Mouse (Mus musculus): ENCODE data around the gene 9130213A22Rik.

9130213A22Rik gene

DNA sequence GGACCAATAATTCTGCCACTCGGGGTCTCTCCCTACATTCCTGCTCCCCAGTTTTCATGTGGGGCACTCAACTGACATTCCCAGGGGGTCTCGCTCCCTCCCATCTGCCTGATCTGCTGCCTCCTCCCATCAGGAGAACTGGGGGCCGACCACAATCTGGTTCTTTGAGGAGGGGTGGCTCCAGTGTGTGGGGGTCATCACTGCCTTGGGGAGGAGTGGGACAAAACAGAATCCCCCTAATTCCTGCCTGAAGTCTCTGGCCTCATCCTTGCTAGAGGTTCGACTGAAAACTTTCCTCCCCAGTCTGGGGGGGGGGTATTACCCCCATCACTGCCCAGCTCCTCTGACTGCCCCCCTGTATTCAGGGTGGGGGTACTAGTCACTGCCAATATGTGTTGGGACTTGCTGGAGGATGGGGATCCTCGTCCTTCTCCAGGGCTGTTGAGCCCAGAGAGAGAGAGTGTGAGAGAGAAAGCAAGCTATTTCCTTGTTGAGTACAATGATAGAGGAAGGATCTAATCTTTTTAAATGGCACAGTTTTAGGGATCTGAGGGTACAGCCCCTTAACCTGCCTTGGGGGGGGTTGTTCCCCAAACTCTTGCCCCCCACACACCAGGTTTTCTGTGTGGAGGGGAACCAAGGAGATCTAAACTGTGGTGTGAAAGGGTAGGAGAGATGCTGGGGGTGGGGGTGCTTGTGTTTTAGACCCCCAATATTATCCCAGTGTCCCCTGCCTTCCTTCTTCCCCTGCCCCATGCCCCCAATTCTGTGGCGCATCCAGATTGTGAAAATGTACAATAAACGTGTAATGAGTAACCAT lies 30.6 kb downstream of the 9130213A22Rik start:
- no peak for DNase-seq

DNA sequence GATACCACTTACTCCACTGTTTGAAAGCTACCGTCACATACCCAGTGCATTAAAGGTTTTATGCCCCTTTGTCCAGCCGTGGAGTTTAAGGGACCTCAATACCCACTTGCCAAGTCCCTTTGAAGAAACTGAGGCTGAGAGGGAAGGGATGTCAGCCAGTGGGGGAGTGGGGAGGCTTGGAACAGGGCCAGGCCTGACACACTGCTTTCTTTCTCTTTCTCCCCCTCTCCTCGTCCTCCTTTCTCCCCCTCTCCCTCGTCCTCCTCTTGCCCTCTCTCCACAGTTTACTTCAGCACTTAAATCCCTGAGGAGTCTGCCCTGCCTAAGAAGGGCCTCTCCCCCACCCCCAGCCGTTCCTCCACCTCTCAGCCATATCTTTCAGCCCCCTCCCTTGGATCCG lies 32.0 kb downstream of the 9130213A22Rik start:
- no peak for DNase-seq

DNA sequence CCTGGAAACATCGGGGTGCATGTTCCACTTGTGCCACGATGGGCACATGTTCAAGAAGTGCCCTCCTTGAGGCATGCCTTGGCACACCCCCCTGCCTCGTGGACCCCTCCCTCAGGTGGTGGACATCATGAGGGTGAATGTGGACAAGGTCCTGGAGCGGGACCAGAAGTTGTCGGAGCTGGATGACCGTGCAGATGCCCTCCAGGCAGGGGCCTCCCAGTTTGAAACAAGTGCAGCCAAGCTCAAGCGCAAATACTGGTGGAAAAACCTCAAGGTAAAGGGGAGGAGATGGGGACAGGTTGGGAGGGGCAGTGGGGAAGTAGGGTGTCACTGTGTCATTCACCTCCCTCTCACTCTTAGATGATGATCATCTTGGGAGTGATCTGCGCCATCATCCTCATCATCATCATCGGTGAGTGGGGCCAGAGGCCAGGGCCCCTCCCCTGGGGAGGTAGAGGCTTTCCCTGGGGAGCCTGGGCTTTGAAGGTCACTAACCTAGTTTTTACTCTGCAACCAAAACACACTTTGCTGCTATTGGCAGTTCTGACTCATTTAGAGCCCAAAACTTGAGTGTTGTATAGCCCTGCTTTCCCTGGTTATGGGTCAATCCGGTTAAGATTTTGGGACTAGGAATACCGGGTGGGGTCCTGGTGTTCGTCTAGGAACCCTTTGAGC lies 32.6 kb downstream of the 9130213A22Rik start:
- DNase-seq = no peak

DNA sequence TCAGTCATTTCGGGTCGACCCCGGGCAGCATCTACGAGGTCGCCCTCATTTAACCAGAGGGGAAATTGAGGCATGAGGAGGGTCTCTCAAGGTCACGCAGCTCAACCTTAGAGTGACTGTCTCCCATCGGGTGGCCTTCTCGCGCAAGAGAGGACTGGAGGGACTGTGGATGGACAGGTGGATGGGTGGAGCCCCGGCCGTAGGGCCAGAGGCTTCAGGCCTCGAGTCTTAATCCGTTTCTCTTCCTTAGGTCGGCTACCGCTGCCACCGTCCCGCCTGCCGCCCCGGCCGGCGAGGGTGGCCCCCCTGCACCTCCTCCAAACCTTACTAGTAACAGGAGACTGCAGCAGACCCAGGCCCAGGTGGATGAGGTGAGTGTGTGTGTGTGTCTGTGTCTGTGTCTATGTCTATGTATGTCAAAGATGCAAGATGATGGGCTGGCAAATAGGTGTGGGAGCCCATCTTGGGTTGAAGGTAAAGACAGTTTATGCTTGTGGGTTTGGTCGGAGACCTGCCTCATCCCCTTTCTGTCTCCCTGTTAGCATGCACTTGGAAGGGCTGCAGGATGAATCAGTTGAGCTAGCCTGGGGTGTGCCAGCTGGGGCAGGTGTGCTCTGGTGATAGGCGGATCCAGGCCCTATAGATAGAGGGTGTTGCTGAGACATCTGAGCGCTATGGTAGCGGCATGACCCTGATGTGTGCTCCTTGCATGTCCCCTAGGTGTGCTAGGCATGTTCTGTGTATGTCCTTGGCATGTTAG lies 33.4 kb downstream of the 9130213A22Rik start:
- no peak for DNase-seq

DNA sequence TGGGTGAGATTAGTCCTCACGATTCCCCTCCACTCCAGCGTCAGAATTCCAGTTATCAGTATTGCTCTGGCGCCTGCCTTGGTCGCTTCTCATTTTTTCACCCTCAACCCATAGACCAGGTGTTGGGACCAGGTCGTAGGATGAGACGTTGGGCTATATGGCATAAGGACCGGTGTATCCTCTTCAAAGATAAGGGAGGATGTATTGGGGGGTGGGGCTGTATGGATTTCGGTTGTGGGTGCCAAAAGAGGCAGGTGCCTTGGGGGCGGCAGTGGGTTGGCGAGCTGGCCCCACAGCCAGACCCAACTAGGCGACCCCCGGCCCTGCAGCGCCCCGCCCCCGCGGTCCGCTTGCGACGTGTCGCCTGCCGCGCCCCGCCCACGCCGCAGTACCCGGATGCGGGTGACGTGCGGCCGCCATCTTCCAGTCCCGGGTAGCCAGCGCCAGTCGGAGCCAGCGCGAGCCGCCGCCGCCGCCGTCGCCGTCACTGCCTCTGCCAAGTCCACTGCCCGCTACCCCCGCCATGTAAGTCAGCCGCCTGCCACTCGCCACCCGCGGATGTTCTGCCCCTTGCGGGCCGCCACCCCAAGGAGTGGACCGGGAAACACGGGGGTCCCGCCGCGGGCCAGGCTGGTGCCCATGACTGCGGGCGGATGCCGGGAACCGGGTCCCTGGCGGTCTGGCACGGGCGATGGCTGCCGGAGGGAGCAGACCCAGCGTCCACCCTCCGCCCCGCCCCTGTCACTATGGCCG lies 34.1 kb downstream of the 9130213A22Rik start, which contains the start of gene Vamp2:
Vamp2 (plus strand) TSS at position 388 of the 753 bp plus-strand sequence.
- DNase-seq = peak; percentile 95

DNA sequence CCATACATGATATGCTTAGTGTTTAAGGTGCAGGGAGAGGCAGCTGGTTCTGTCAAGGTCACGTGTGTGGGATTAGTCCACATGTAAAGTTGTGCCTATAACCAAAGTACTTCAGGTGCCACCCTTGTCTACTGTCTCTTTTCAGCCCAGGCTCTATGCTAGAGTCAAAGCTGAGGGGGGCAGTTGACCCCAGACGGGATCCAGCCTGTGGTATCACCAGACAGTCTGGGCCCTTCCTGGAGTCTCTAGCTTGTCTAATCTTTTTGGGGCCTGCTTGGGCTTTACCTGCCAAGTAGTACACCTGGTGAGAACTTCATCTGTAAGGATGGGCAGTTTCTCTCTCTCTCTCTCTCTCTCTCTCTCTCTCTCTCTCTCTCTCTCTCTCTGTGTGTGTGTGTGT lies 34.8 kb downstream of the 9130213A22Rik start:
- DNase-seq = no peak

DNA sequence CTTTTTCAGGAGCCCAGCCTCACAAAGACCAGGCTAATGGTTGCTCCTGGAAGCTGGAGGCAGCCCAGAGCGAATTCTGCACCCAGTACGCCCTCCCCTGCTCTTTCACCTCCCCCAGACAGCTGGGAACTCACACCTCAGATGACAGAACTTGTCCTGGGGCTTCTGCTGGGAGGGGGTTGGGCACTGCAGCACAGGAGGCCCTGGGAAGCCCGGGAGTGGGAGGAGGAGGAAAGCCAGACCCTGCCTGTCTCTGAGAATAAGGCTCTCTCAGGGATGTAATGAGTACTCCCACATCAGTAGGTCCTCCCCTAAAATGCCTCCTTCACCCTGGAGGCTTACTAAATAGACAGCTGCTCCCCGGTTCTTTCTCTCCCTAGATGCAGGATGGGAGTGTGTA lies 35.3 kb downstream of the 9130213A22Rik start:
- DNase-seq = no peak

DNA sequence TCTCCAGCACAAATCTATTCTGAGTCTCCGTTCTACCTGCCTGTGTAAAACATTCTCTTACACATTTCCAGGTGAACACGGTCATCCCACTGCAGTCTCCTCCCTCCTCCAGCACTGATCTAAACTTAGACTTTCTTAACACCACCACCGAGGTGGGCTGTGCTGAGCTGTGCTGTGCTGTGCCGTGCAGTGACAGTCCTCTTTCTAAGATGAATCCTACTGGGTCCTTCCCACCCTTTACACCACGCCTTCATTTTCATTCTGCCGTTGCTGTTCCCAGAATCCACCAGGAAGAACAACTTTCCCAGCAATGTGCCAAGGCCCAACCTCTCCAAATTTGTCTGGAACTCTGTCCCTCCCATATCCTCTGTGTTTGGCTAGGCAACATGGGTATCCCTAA lies 36.0 kb downstream of the 9130213A22Rik start:
- no peak for DNase-seq

DNA sequence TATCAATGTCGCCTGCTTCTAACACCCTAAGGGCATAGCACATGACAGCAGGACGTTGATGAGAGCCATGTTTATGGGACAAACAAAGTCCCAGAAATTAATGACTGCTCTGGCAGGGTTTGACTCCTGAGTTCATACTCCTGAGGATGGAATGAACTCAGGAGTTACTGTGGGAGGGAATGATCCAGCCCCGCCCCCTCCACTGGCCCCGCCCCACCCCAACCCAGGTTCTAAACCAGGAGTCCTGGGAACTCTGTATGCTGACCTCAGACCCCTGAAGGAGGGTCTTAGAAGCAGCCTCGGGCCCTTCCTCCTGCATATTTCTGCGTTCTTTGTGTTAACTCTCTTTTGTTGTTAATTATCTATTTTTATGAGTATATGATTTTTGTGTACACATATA lies 36.8 kb downstream of the 9130213A22Rik start:
- no peak for DNase-seq

DNA sequence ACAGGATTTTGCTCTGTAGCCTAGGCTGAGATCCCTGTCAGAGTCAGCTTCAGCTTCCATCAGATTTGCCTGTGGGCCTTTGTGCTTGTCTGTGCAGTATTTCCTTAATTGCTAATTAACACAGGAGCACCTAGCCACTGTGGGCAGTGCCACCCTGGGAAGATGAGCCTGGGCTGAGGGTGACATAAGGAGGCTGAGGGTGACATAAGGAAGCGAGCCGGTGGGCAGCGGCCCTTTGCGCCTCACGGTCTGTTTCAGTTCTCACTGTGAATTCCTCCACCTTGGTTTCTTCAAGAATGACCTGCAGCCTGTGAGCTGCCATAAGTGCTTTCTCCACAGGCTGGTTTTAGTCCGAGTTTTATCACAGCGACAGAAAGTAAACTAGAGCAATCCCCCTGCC lies 40.8 kb downstream of the 9130213A22Rik start:
- no peak for DNase-seq

DNA sequence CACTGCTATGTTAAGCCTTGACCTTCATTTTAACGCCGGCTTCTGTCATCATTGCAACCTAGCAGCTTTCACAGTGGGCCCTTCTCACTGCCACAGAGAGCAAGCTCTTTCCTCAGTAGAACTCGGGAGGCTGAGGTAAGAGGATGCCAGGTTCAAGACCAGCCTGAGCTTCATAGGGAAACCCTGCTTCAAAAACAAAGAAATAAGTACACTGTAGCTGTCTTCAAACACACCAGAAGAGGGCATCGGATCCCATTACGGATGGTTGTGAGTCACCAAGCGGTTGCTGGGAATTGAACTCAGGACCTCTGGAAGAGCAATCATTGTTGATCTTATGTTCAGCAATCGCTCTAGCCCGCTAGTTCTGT lies 41.5 kb downstream of the 9130213A22Rik start:
- no peak for DNase-seq

DNA sequence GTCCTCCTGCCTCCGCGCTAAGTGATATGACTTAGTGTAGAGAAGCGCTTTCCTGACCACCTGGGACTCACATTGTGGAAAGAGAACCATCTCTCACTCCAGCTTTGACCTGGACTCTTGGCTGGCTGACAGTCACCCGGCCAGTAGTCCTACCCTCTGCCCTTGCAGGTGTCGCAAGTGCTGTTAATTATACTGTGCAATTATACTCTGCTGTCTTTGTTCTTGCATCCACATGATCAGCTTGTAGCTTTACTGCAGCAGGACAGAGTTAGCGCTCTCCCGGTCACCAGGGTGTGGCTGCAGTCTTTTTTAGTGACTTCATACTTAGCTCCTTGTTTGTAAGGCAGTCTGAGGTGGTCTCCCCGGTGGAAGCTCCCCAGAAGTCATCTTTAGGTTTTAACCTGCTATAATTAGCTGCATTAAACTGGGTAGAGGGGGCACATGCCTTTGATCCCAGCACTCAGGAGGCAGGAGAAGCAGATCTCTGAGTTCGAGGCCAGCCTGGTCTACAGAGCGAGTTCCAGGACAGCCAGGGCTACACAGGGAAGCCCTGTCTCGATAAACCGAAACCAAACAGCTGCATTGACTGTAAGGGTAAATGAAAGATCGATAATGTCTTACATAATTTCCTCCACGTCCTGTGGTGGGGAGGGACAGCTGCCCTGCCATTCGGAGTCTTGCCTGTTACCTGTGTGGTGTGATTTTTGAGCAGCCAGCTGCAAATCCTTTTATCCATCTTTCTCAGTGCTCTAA lies 42.1 kb downstream of the 9130213A22Rik start:
- no peak for DNase-seq

DNA sequence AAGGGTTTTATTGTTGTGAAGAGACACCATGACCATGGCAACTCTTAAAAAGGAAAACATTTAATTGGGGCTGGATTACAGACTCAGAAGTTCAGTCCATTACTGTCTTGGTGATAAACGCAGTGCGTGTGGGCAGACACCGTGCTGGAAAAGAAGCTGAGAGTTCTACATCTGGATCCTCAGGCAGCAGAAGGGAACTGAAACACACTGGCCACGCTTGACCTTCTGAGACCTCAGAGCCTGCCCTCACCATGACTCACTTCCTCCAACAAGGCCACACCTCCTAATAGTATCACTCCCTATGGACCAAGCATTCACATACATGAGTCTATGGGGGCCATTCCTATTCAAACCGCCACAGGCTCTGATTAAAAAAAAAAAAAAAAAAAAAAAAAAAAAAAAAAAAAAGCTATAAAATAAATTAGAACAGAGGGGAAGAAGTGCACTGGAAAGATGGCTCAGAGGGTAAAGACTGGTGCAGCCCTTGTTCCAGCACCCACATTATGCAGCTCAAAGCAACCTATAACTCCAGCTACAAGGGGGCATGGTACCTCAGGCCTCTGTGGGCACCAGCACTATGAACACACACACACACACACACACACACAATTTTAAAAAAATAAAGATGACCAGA lies 43.5 kb downstream of the 9130213A22Rik start:
- no peak for DNase-seq

DNA sequence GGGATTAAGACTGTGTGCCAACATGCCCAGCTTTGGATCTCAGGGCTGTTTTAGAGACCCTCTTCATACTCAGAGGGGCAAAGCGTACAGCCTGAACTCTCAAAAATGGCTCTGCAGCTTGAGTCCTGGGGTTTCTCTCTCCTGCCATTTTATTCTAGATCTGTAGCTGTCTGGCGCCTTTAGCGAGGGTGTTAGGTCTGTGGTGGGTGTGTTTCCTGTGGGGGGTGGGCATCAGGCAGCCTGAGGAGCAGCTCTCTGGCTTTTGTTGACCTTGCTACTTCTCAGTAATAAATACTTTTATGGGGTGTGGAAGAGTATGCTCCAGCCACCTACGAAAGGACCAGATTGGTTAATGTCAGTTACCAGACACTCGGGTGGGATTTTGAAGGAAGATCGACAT lies 44.3 kb downstream of the 9130213A22Rik start:
- no peak for DNase-seq

DNA sequence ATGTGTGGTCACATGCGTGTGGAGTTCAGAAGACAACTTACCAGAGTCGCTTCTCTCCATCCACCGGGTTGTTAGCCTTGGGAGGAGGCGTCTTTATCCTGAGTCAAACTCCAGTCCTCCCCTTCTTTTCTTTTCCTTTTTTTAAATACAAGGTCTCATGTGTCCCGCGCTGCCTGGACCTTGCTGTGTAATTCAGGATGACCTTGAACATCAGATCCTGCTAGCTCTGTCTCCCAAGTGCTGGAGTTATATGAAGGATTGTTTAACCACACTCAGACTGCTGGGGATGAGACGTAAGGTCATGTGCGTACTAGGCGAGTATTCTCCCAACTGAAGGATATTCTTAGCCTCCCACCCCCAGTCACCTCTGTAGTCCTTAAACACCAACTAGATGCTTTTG lies 45.1 kb downstream of the 9130213A22Rik start:
- no peak for DNase-seq

DNA sequence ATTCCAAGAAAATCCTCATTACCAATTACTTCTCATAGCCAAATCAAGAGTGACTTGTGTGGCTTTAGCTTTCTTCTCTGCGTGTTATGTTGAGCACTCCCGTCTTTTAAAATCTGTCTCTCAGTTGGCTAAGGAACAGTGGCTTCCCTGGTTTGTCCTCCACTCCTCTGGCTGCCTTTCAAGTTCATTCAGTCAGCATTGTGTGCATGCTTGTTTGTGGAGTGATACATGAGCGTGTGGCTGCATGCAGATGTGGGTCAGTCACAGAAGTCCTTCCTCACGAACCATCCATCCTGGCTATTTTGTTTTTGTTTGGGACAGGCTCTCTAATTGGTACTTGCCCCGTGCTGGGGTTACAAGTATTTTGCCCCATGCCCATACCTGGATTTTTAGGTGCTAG lies 45.8 kb downstream of the 9130213A22Rik start:
- no peak for DNase-seq

DNA sequence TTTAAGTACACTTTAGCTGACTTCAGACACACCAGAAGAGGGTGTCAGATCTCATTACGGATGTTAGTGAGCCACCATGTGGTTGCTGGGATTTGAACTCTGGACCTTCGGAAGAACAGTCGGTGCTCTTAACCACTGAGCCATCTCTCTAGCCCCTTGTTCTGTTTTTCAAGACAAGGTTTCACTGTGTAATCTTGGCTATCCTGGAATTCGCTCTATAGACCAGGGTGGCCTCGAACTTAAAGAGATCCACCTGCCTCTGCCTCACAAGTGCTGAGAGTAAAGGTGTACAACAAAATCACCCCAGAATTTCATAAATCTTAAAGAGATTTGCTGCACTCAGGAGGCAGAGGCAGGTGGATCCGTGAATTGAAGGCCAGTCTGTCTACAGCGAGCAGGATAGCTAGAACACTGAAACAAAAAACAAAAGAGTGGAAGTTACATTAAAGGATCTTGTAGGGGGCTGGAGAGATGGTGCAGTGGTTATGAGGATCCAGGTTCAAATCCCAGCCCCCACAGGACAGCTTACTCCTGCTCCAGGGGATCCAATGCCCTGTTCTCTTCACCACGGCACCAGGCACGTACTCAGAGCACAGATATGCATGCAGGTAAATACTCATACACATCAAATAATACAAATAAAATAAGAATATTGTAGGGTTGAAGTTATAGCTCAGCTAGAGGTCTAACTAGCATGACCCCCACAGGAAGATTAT lies 46.5 kb downstream of the 9130213A22Rik start:
- no peak for DNase-seq

DNA sequence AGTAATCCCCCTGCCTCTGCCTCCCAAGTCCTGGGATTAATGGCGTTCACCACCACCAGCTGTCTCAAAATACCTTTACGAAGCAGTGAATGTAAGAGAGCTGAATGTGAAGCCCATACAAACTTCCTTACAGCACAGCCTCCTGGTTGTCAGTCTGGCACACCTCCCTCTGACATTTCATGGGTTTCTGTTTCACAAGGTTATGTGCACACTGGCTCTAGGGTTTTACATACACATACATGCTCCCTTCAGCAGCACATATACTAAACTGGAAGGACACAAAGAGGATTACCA lies 47.7 kb downstream of the 9130213A22Rik start:
- DNase-seq = no peak

DNA sequence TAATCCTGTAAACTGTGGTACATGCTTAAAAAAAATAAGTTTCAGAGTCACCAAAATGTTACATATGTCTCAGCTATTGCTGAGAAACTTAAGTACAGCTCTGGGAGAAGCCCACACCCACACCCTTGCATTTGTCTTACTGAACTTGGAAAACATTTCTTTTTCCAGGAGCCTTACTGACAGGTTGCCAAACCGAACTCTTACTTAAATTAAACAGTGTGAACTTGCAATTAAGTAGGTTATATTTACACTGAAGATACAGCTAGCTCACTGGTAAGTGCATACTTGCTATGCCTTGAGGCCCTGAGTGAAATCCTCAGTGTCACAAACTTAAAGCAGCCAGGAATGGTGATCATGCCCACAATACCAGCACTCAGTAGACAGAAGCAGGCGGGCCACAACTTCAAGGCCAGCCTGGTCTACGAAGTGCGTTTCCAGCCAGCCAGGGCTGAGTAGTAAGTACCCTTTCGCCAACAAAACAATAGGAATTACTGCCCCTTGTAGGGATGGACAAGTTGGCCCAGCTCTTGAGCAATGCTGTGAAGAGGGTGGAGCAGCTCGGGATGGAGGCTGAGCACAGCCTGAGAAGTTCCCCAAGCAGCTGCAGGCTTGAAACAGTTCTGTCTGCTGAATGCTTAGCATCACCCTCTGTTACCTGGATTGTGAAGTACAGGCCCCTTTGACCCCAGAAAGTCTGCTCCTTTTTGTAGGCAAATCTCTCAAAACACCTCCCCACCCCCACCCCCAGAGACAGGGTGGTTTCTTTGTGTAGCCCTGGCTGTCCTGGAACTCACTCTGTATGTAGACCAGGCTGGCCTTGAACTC lies 48.2 kb downstream of the 9130213A22Rik start:
- DNase-seq = no peak
